Mouse (Mus musculus) hindbrain, embryonic 10.5 days (tissue): Measurements from ENCODE around the gene Kdm5a. TPM values are rescaled to one million over a fixed set of nuclear protein-coding genes. Genes with fewer than 3 reads are reported as not detected.

Source experiments
- DNase-seq: peaks from one replicate; pipeline ENCODE4 v3.0.0-alpha.2; 2017; ENCODE audit warnings: low spot score
- H3K27ac ChIP-seq: fragments of 300-500 bp; sonication (generic); 2 replicates; pipeline ENCODE4 v1.5.1; 2016; ENCODE audit warnings: mild to moderate bottlenecking, moderate library complexity
- H3K27me3 ChIP-seq: fragments of 300-500 bp; sonication (generic); 2 replicates; pipeline ENCODE4 v1.6.1; 2016; ENCODE audit warnings: mild to moderate bottlenecking; ENCODE audit not compliant: poor library complexity, insufficient read depth, severe bottlenecking
- H3K36me3 ChIP-seq: fragments of 300-500 bp; sonication (generic); 2 replicates; pipeline ENCODE4 v1.6.1; 2016; ENCODE audit warnings: mild to moderate bottlenecking, moderate library complexity
- H3K4me1 ChIP-seq: fragments of 300-500 bp; sonication (generic); replicated peaks from 2 replicates; pipeline ENCODE4 v1.6.1; 2016; ENCODE audit warnings: mild to moderate bottlenecking
- H3K4me3 ChIP-seq: fragments of 300-500 bp; sonication (generic); 2 replicates; pipeline ENCODE4 v1.5.1; 2016; ENCODE audit warnings: mild to moderate bottlenecking, moderate library complexity
- H3K9me3 ChIP-seq: fragments of 300-500 bp; sonication (generic); 2 replicates; pipeline ENCODE4 v1.6.1; 2016; ENCODE audit warnings: mild to moderate bottlenecking, moderate library complexity
- WGBS: fragments of 180-500 bp; shearing (Covaris S2); methylation state at CpG from one replicate; pipeline ENCODE4 v1.1.7; 2016; 5-methylcytosine and 5-hydroxymethylcytosine counted together
- polyA plus RNA-seq: library from polyadenylated mRNA; unstranded; fragments of >200 nt; fragmentation: Nextera tagmentation; extraction: Ambion mirVana; gene quantifications from 2 replicates; pipeline ENCODE4 v1.2.1, GENCODE M21; 2016

The Kdm5a gene
- polyA plus RNA-seq, 1 experiment from 2014 or later, result 46.1 TPM

GRCm38 (mm10) chr6:120482756-120483155, 118.8 kb downstream of the Kdm5a start:
- no peak for DNase-seq
- Histone ChIP-seq H3K4me3 (no peak overlapping the region), H3K4me1 (no peaks in the 10 kb centered on the region; the same call in 1 of the 2 replicates), H3K27ac (no peak overlapping the region), H3K27me3 (no peaks in the 10 kb centered on the region), H3K9me3 (no peaks in the 10 kb centered on the region), H3K36me3 (peaks cover 37% of the 10 kb centered on the region)
- WGBS, result 50% methylated on average over 6 of the region's 6 CpGs

GRCm38 (mm10) chr6:120483211-120483626, 119.3 kb downstream of the Kdm5a start:
- no peaks in the 10 kb centered on the region; the same call in 1 of the 2 replicates for H3K4me1 ChIP-seq
- WGBS, result 34% methylated on average over 8 of the region's 8 CpGs
- peaks cover 33% of the 10 kb centered on the region for H3K36me3 ChIP-seq
- H3K27ac ChIP-seq, result no peak overlapping the region
- no peaks in the 10 kb centered on the region for H3K9me3 ChIP-seq
- no peak for DNase-seq
- H3K4me3 ChIP-seq, result no peak overlapping the region
- H3K27me3 ChIP-seq, result no peaks in the 10 kb centered on the region

GRCm38 (mm10) chr6:120485038-120485437, 121.1 kb downstream of the Kdm5a start:
- H3K4me1 ChIP-seq, result peaks cover 7% of the 10 kb centered on the region
- 81% methylated on average over 3 of the region's 3 CpGs for WGBS
- no peak for DNase-seq
- no peak overlapping the region for H3K4me3 ChIP-seq
- H3K36me3 ChIP-seq, result peaks cover 23% of the 10 kb centered on the region
- H3K27me3 ChIP-seq, result peaks cover 5% of the 10 kb centered on the region; the same call in 1 of the 2 replicates
- H3K27ac ChIP-seq, result no peak overlapping the region
- H3K9me3 ChIP-seq, result no peaks in the 10 kb centered on the region

- H3K27me3 ChIP-seq, result peaks cover 15% of the 10 kb centered on the region
- DNase-seq, result no peak
- H3K36me3 ChIP-seq, result peaks cover 12% of the 10 kb centered on the region
- H3K4me1 ChIP-seq, result peaks cover 16% of the 10 kb centered on the region
- 80% methylated on average over 8 of the region's 8 CpGs for WGBS
- no peak overlapping the region for H3K27ac ChIP-seq
- H3K4me3 ChIP-seq, result no peak overlapping the region
- no peaks in the 10 kb centered on the region for H3K9me3 ChIP-seq
Measured at GRCm38 (mm10) chr6:120486051-120486510, 122.2 kb downstream of the Kdm5a start.

GRCm38 (mm10) chr6:120488647-120489046, 124.7 kb downstream of the Kdm5a start:
- Histone ChIP-seq H3K27me3 (peaks cover 40% of the 10 kb centered on the region), H3K4me3 (no peak overlapping the region), H3K4me1 (peaks cover 42% of the 10 kb centered on the region), H3K9me3 (no peaks in the 10 kb centered on the region), H3K36me3 (no peaks in the 10 kb centered on the region), H3K27ac (no peak overlapping the region)
- 81% methylated on average over 3 of the region's 3 CpGs for WGBS
- no peak for DNase-seq

GRCm38 (mm10) chr6:120489461-120489860, 125.5 kb downstream of the Kdm5a start:
- no peaks in the 10 kb centered on the region for H3K9me3 ChIP-seq
- no peak overlapping the region for H3K27ac ChIP-seq
- no peak overlapping the region for H3K4me3 ChIP-seq
- no peak for DNase-seq
- no peaks in the 10 kb centered on the region for H3K36me3 ChIP-seq
- H3K27me3 ChIP-seq, result peaks cover 49% of the 10 kb centered on the region
- 66% methylated on average over 2 of the region's 2 CpGs for WGBS
- H3K4me1 ChIP-seq, result peaks cover 50% of the 10 kb centered on the region

GRCm38 (mm10) chr6:120491064-120491463, 127.1 kb downstream of the Kdm5a start:
- peak overlapping the region; percentile 76; the same call in 1 of the 2 replicates for H3K4me3 ChIP-seq
- H3K36me3 ChIP-seq, result no peaks in the 10 kb centered on the region
- peaks cover 57% of the 10 kb centered on the region for H3K27me3 ChIP-seq
- H3K4me1 ChIP-seq, result peaks cover 58% of the 10 kb centered on the region
- DNase-seq, result no peak
- no peak overlapping the region for H3K27ac ChIP-seq
- 42% methylated on average over 7 of the region's 7 CpGs for WGBS
- H3K9me3 ChIP-seq, result no peaks in the 10 kb centered on the region

GRCm38 (mm10) chr6:120491862-120492498, 128.1 kb downstream of the Kdm5a start:
- WGBS, result 8% methylated on average over 22 of the region's 22 CpGs
- Histone ChIP-seq H3K9me3 (no peaks in the 10 kb centered on the region), H3K27me3 (peaks cover 57% of the 10 kb centered on the region), H3K27ac (0 out of 2 replicates have a peak overlapping the region, but pooled peaks have one; percentile 93), H3K4me1 (peaks cover 62% of the 10 kb centered on the region), H3K36me3 (no peaks in the 10 kb centered on the region), H3K4me3 (peak overlapping the region; percentile 76)
- DNase-seq, result no peak

- DNase-seq, result peak; percentile 57
- Histone ChIP-seq H3K27me3 (peaks cover 57% of the 10 kb centered on the region), H3K4me1 (peaks cover 62% of the 10 kb centered on the region)
Measured at GRCm38 (mm10) chr6:120492499-120493373, 128.8 kb downstream of the Kdm5a start.

GRCm38 (mm10) chr6:120493374-120494181, 129.7 kb downstream of the Kdm5a start, which contains the start of gene Tmem121b:
Gene Tmem121b, minus strand, starts transcription at chr6:120493807.
- Histone ChIP-seq H3K4me3 (peak within 1 kb of the TSS; percentile 76), H3K27me3 (peaks cover 57% of the 10 kb centered on the region), H3K9me3 (no peaks in the 10 kb centered on the region), H3K4me1 (peaks cover 62% of the 10 kb centered on the region), H3K36me3 (no peaks in the 10 kb centered on the region), H3K27ac (peak within 1 kb of the TSS; percentile 93)
- WGBS, result under 1% methylated on average over 73 of the region's 84 CpGs
- DNase-seq, result peak; percentile 88

More at GRCm38 (mm10) chr6:120492499-120493373, 128.8 kb downstream of the Kdm5a start:
- H3K4me3 ChIP-seq, result peak overlapping the region; percentile 76
- H3K27ac ChIP-seq, result peak overlapping the region; percentile 93
- WGBS, result 1% methylated on average over 95 of the region's 95 CpGs
- H3K9me3 ChIP-seq, result no peaks in the 10 kb centered on the region
- H3K36me3 ChIP-seq, result no peaks in the 10 kb centered on the region
